Mouse (Mus musculus): ENCODE data around the gene Fam162a. TPM values are rescaled to one million over a fixed set of nuclear protein-coding genes. Genes with fewer than 3 reads are reported as not detected.

Gene Fam162a
- polyA plus RNA-seq, 1 experiment from 2014 or later: 338 TPM

GRCm38 (mm10) chr16:36090785-36091509, 19.6 kb upstream of the Fam162a start:
- WGBS: 91% methylated on average over 11 of the region's 11 CpGs
- Histone ChIP-seq H3K4me2 (no peak overlapping the region), H3K36me3 (ENCODE audit: insufficient read depth) (peaks cover 50% of the 10 kb centered on the region)

GRCm38 (mm10) chr16:36089850-36090616, 18.6 kb upstream of the Fam162a start:
- WGBS: 81% methylated on average over 8 of the region's 8 CpGs
- no peak overlapping the region for H3K4me2 ChIP-seq
- no peak for TF ChIP-seq CTCF (IDR thresholded peaks at IDR 0.05; ENCODE audit: low read depth)
- no peak overlapping the region for H3K4me3 ChIP-seq (ENCODE audit: low read depth, low read length)
- no peak overlapping the region for H3K27ac ChIP-seq (ENCODE audit: low read depth)
- H3K9ac ChIP-seq: no peak overlapping the region
- no peaks in the 10 kb centered on the region for H3K9me3 ChIP-seq (ENCODE audit: low read depth, low read length)
- H3K36me3 ChIP-seq (ENCODE audit: insufficient read depth): peaks cover 58% of the 10 kb centered on the region
- no peaks in the 10 kb centered on the region for H3K4me1 ChIP-seq (ENCODE audit: insufficient read depth)
- no peaks in the 10 kb centered on the region for H3K27me3 ChIP-seq (ENCODE audit: insufficient read depth, low read length)
- no peak for DNase-seq
- ATAC-seq (ENCODE audit: insufficient read depth): no peak

More at GRCm38 (mm10) chr16:36090785-36091509, 19.6 kb upstream of the Fam162a start:
- no peak overlapping the region for H3K9ac ChIP-seq
- DNase-seq: no peak
- no peaks in the 10 kb centered on the region for H3K27me3 ChIP-seq (ENCODE audit: insufficient read depth, low read length)
- no peak overlapping the region for H3K4me3 ChIP-seq (ENCODE audit: low read depth, low read length)
- TF ChIP-seq CTCF (IDR thresholded peaks at IDR 0.05; ENCODE audit: low read depth): no peak
- H3K27ac ChIP-seq (ENCODE audit: low read depth): no peak overlapping the region
- H3K9me3 ChIP-seq (ENCODE audit: low read depth, low read length): no peaks in the 10 kb centered on the region
- no peaks in the 10 kb centered on the region for H3K4me1 ChIP-seq (ENCODE audit: insufficient read depth)
- ATAC-seq (ENCODE audit: insufficient read depth): no peak

- Histone ChIP-seq H3K27me3 (ENCODE audit: insufficient read depth, low read length) (no peaks in the 10 kb centered on the region), H3K27ac (ENCODE audit: low read depth) (no peak overlapping the region), H3K4me2 (no peak overlapping the region), H3K4me3 (ENCODE audit: low read depth, low read length) (no peak overlapping the region), H3K9ac (no peak overlapping the region), H3K36me3 (ENCODE audit: insufficient read depth) (peaks cover 64% of the 10 kb centered on the region), H3K9me3 (ENCODE audit: low read depth, low read length) (no peaks in the 10 kb centered on the region), H3K4me1 (ENCODE audit: insufficient read depth) (no peaks in the 10 kb centered on the region)
- 86% methylated on average over 7 of the region's 7 CpGs for WGBS
- DNase-seq (no peak), ATAC-seq (ENCODE audit: insufficient read depth) (no peak)
- no peak for TF ChIP-seq CTCF (IDR thresholded peaks at IDR 0.05; ENCODE audit: low read depth)
These were observed 17.7 kb upstream of the Fam162a start for GRCm38 (mm10) chr16:36089065-36089464.

GRCm38 (mm10) chr16:36087846-36088245, 16.5 kb upstream of the Fam162a start:
- peaks cover 76% of the 10 kb centered on the region for H3K36me3 ChIP-seq (ENCODE audit: insufficient read depth)
- no peak overlapping the region for H3K27ac ChIP-seq (ENCODE audit: low read depth)
- no peak for DNase-seq
- H3K4me1 ChIP-seq (ENCODE audit: insufficient read depth): no peaks in the 10 kb centered on the region
- H3K4me2 ChIP-seq: no peak overlapping the region
- no peaks in the 10 kb centered on the region for H3K27me3 ChIP-seq (ENCODE audit: insufficient read depth, low read length)
- H3K9ac ChIP-seq: no peak overlapping the region
- no peak for TF ChIP-seq CTCF (IDR thresholded peaks at IDR 0.05; ENCODE audit: low read depth)
- no peak for ATAC-seq (ENCODE audit: insufficient read depth)
- H3K9me3 ChIP-seq (ENCODE audit: low read depth, low read length): no peaks in the 10 kb centered on the region
- 71% methylated on average over 4 of the region's 4 CpGs for WGBS
- no peak overlapping the region for H3K4me3 ChIP-seq (ENCODE audit: low read depth, low read length)

- no peak for TF ChIP-seq CTCF (IDR thresholded peaks at IDR 0.05; ENCODE audit: low read depth)
- 90% methylated on average over 3 of the region's 3 CpGs for WGBS
- Histone ChIP-seq H3K9me3 (ENCODE audit: low read depth, low read length) (no peaks in the 10 kb centered on the region), H3K4me1 (ENCODE audit: insufficient read depth) (no peaks in the 10 kb centered on the region), H3K27me3 (ENCODE audit: insufficient read depth, low read length) (no peaks in the 10 kb centered on the region), H3K4me3 (ENCODE audit: low read depth, low read length) (no peak overlapping the region), H3K36me3 (ENCODE audit: insufficient read depth) (peaks cover 22% of the 10 kb centered on the region; the same call in 1 of the 2 replicates), H3K9ac (no peak overlapping the region), H3K4me2 (no peak overlapping the region), H3K27ac (ENCODE audit: low read depth) (no peak overlapping the region)
- DNase-seq (no peak), ATAC-seq (ENCODE audit: insufficient read depth) (no peak)
These were observed 8.5 kb upstream of the Fam162a start for GRCm38 (mm10) chr16:36079916-36080315.

- no peak for TF ChIP-seq CTCF (IDR thresholded peaks at IDR 0.05; ENCODE audit: low read depth)
- Histone ChIP-seq H3K9ac (no peak overlapping the region), H3K27me3 (ENCODE audit: insufficient read depth, low read length) (no peaks in the 10 kb centered on the region), H3K4me3 (ENCODE audit: low read depth, low read length) (no peak overlapping the region), H3K36me3 (ENCODE audit: insufficient read depth) (0 out of 2 replicates have a peak, but pooled peaks cover 6% of the 10 kb centered on the region), H3K27ac (ENCODE audit: low read depth) (no peak overlapping the region), H3K4me2 (no peak overlapping the region), H3K9me3 (ENCODE audit: low read depth, low read length) (no peaks in the 10 kb centered on the region), H3K4me1 (ENCODE audit: insufficient read depth) (0 out of 2 replicates have a peak, but pooled peaks cover 2% of the 10 kb centered on the region)
- DNase-seq: no peak
- ATAC-seq (ENCODE audit: insufficient read depth): no peak
- 94% methylated on average over 3 of the region's 3 CpGs for WGBS
These were observed 3.4 kb upstream of the Fam162a start for GRCm38 (mm10) chr16:36074772-36075171.

GRCm38 (mm10) chr16:36072410-36073011, 1.1 kb upstream of the Fam162a start:
- Histone ChIP-seq H3K4me3 (ENCODE audit: low read depth, low read length) (peak overlapping the region; percentile 74), H3K9ac (peak overlapping the region; percentile 83), H3K27ac (ENCODE audit: low read depth) (peak overlapping the region; percentile 99), H3K36me3 (ENCODE audit: insufficient read depth) (0 out of 2 replicates have a peak, but pooled peaks cover 6% of the 10 kb centered on the region), H3K4me2 (peak overlapping the region; percentile 71), H3K9me3 (ENCODE audit: low read depth, low read length) (no peaks in the 10 kb centered on the region), H3K27me3 (ENCODE audit: insufficient read depth, low read length) (no peaks in the 10 kb centered on the region), H3K4me1 (ENCODE audit: insufficient read depth) (0 out of 2 replicates have a peak, but pooled peaks cover 5% of the 10 kb centered on the region)
- WGBS: 24% methylated on average over 8 of the region's 8 CpGs
- ATAC-seq (ENCODE audit: insufficient read depth): no peak
- no peak for DNase-seq
- no peak for TF ChIP-seq CTCF (IDR thresholded peaks at IDR 0.05; ENCODE audit: low read depth)

Data from lung, embryonic 14.5 days (tissue).